Mouse (Mus musculus): ENCODE data around the gene Fgf15. TPM values are rescaled to one million over a fixed set of nuclear protein-coding genes. Genes with fewer than 3 reads are reported as not detected.
"Not testable (repeated sequence)": the region's sequence is repeated elsewhere in the genome, so short reads cannot be mapped to it uniquely, and the experiment has no call there.

The Fgf15 gene
- polyA plus RNA-seq, 1 experiment from 2014 or later = not detected

GRCm38 (mm10) chr7:144863196-144863595 lies 33.1 kb upstream of the Fgf15 start:
- H3K4me1 ChIP-seq (replicated peaks) = no peaks in the 10 kb centered on the region
- whole genome bisulfite sequencing (ENCODE audit: insufficient replicate concordance) = 6% methylated on average over 11 of the region's 11 CpGs
- no peak for ATAC-seq (ENCODE audit: insufficient read depth)
- H3K9me3 ChIP-seq (replicated peaks) = no peaks in the 10 kb centered on the region
- H3K9ac ChIP-seq = no peak overlapping the region
- H3K36me3 ChIP-seq (replicated peaks) = no peaks in the 10 kb centered on the region
- no peak overlapping the region for H3K4me2 ChIP-seq
- H3K27me3 ChIP-seq = peaks cover 94% of the 10 kb centered on the region
- no peak overlapping the region for H3K27ac ChIP-seq (replicated peaks)
- no peak overlapping the region for H3K4me3 ChIP-seq (replicated peaks)

GRCm38 (mm10) chr7:144864160-144864670 lies 32.1 kb upstream of the Fgf15 start:
- 49% methylated on average over 3 of the region's 3 CpGs for WGBS (ENCODE audit: insufficient replicate concordance)
- Histone ChIP-seq H3K27me3 (peaks cover 89% of the 10 kb centered on the region), H3K36me3 (replicated peaks) (no peaks in the 10 kb centered on the region), H3K27ac (replicated peaks) (no peak overlapping the region), H3K9me3 (replicated peaks) (no peaks in the 10 kb centered on the region), H3K4me2 (no peak overlapping the region), H3K4me3 (replicated peaks) (no peak overlapping the region), H3K9ac (no peak overlapping the region), H3K4me1 (replicated peaks) (no peaks in the 10 kb centered on the region)
- ATAC-seq (ENCODE audit: insufficient read depth) = no peak

GRCm38 (mm10) chr7:144867161-144867560 lies 29.2 kb upstream of the Fgf15 start:
- H3K9me3 ChIP-seq (replicated peaks) = no peaks in the 10 kb centered on the region
- no peak overlapping the region for H3K4me3 ChIP-seq (replicated peaks)
- H3K27ac ChIP-seq (replicated peaks) = no peak overlapping the region
- 44% methylated on average over 4 of the region's 4 CpGs for WGBS (ENCODE audit: insufficient replicate concordance)
- peaks cover 65% of the 10 kb centered on the region for H3K27me3 ChIP-seq
- no peak overlapping the region for H3K4me2 ChIP-seq
- no peak for ATAC-seq (ENCODE audit: insufficient read depth)
- no peaks in the 10 kb centered on the region for H3K4me1 ChIP-seq (replicated peaks)
- no peak overlapping the region for H3K9ac ChIP-seq
- no peaks in the 10 kb centered on the region for H3K36me3 ChIP-seq (replicated peaks)

- H3K36me3 ChIP-seq (replicated peaks) = no peaks in the 10 kb centered on the region
- H3K27ac ChIP-seq (replicated peaks) = no peak overlapping the region
- no peak overlapping the region for H3K9ac ChIP-seq
- H3K4me2 ChIP-seq = no peak overlapping the region
- no peaks in the 10 kb centered on the region for H3K9me3 ChIP-seq (replicated peaks)
- no peak for ATAC-seq (ENCODE audit: insufficient read depth)
- 62% methylated on average over 8 of the region's 8 CpGs for WGBS (ENCODE audit: insufficient replicate concordance)
- peaks cover 61% of the 10 kb centered on the region for H3K27me3 ChIP-seq
- H3K4me1 ChIP-seq (replicated peaks) = no peaks in the 10 kb centered on the region
- H3K4me3 ChIP-seq (replicated peaks) = no peak overlapping the region
Measured at GRCm38 (mm10) chr7:144867602-144868001, 28.7 kb upstream of the Fgf15 start.

- no peaks in the 10 kb centered on the region for H3K4me1 ChIP-seq (replicated peaks)
- peaks cover 32% of the 10 kb centered on the region for H3K27me3 ChIP-seq
- H3K4me2 ChIP-seq = no peak overlapping the region
- H3K4me3 ChIP-seq (replicated peaks) = no peak overlapping the region
- no peaks in the 10 kb centered on the region for H3K36me3 ChIP-seq (replicated peaks)
- no peak overlapping the region for H3K9ac ChIP-seq
- 34% methylated on average over 4 of the region's 4 CpGs for WGBS (ENCODE audit: insufficient replicate concordance)
- no peak for ATAC-seq (ENCODE audit: insufficient read depth)
- H3K27ac ChIP-seq (replicated peaks) = no peak overlapping the region
- no peaks in the 10 kb centered on the region for H3K9me3 ChIP-seq (replicated peaks)
Measured at GRCm38 (mm10) chr7:144872420-144872819, 23.9 kb upstream of the Fgf15 start.

- no peak overlapping the region for H3K9ac ChIP-seq
- no peak for ATAC-seq (ENCODE audit: insufficient read depth)
- H3K4me2 ChIP-seq = no peak overlapping the region
- no peaks in the 10 kb centered on the region for H3K9me3 ChIP-seq (replicated peaks)
- peaks cover 28% of the 10 kb centered on the region for H3K27me3 ChIP-seq
- no peaks in the 10 kb centered on the region for H3K36me3 ChIP-seq (replicated peaks)
- WGBS (ENCODE audit: insufficient replicate concordance) = 63% methylated on average over 4 of the region's 4 CpGs
- H3K27ac ChIP-seq (replicated peaks) = no peak overlapping the region
- no peaks in the 10 kb centered on the region for H3K4me1 ChIP-seq (replicated peaks)
- no peak overlapping the region for H3K4me3 ChIP-seq (replicated peaks)
Measured at GRCm38 (mm10) chr7:144873160-144873559, 23.2 kb upstream of the Fgf15 start.

- no peak for ATAC-seq (ENCODE audit: insufficient read depth)
- H3K27me3 ChIP-seq = peaks cover 28% of the 10 kb centered on the region
- H3K36me3 ChIP-seq (replicated peaks) = no peaks in the 10 kb centered on the region
- no peak overlapping the region for H3K4me2 ChIP-seq
- H3K4me1 ChIP-seq (replicated peaks) = no peaks in the 10 kb centered on the region
- H3K9ac ChIP-seq = no peak overlapping the region
- 58% methylated on average over 4 of the region's 4 CpGs for WGBS (ENCODE audit: insufficient replicate concordance)
- no peaks in the 10 kb centered on the region for H3K9me3 ChIP-seq (replicated peaks)
- no peak overlapping the region for H3K27ac ChIP-seq (replicated peaks)
- H3K4me3 ChIP-seq (replicated peaks) = no peak overlapping the region
Measured at GRCm38 (mm10) chr7:144874226-144874625, 22.1 kb upstream of the Fgf15 start.

GRCm38 (mm10) chr7:144878401-144878800 lies 17.9 kb upstream of the Fgf15 start:
- Histone ChIP-seq H3K4me3 (replicated peaks) (no peak overlapping the region), H3K27ac (replicated peaks) (no peak overlapping the region), H3K27me3 (peaks cover 22% of the 10 kb centered on the region), H3K36me3 (replicated peaks) (no peaks in the 10 kb centered on the region), H3K9ac (no peak overlapping the region), H3K9me3 (replicated peaks) (no peaks in the 10 kb centered on the region), H3K4me1 (replicated peaks) (no peaks in the 10 kb centered on the region), H3K4me2 (no peak overlapping the region)
- no peak for ATAC-seq (ENCODE audit: insufficient read depth)
- WGBS (ENCODE audit: insufficient replicate concordance) = 81% methylated on average over 1 of the region's 1 CpGs

GRCm38 (mm10) chr7:144883106-144883505 lies 13.2 kb upstream of the Fgf15 start:
- Histone ChIP-seq H3K4me1 (replicated peaks) (no peaks in the 10 kb centered on the region), H3K4me2 (no peak overlapping the region), H3K36me3 (replicated peaks) (no peaks in the 10 kb centered on the region), H3K4me3 (replicated peaks) (no peak overlapping the region), H3K27me3 (peaks cover 7% of the 10 kb centered on the region), H3K9me3 (replicated peaks) (no peaks in the 10 kb centered on the region), H3K27ac (replicated peaks) (no peak overlapping the region), H3K9ac (no peak overlapping the region)
- 43% methylated on average over 2 of the region's 2 CpGs for WGBS (ENCODE audit: insufficient replicate concordance)
- ATAC-seq (ENCODE audit: insufficient read depth) = no peak

- peaks cover 42% of the 10 kb centered on the region for H3K27me3 ChIP-seq
- H3K9ac ChIP-seq = no peak overlapping the region
- 49% methylated on average over 2 of the region's 2 CpGs for WGBS (ENCODE audit: insufficient replicate concordance)
- no peaks in the 10 kb centered on the region for H3K9me3 ChIP-seq (replicated peaks)
- no peak overlapping the region for H3K27ac ChIP-seq (replicated peaks)
- no peak for ATAC-seq (ENCODE audit: insufficient read depth)
- H3K4me2 ChIP-seq = no peak overlapping the region
- no peaks in the 10 kb centered on the region for H3K4me1 ChIP-seq (replicated peaks)
- no peaks in the 10 kb centered on the region for H3K36me3 ChIP-seq (replicated peaks)
- no peak overlapping the region for H3K4me3 ChIP-seq (replicated peaks)
Measured at GRCm38 (mm10) chr7:144887672-144888071, 8.7 kb upstream of the Fgf15 start.

GRCm38 (mm10) chr7:144888564-144889299 lies 7.6 kb upstream of the Fgf15 start:
- H3K27me3 ChIP-seq = peaks cover 51% of the 10 kb centered on the region
- no peak overlapping the region for H3K27ac ChIP-seq (replicated peaks)
- H3K36me3 ChIP-seq (replicated peaks) = no peaks in the 10 kb centered on the region
- H3K4me2 ChIP-seq = no peak overlapping the region
- H3K9ac ChIP-seq = no peak overlapping the region
- no peak for ATAC-seq (ENCODE audit: insufficient read depth)
- no peaks in the 10 kb centered on the region for H3K9me3 ChIP-seq (replicated peaks)
- WGBS (ENCODE audit: insufficient replicate concordance) = 14% methylated on average over 18 of the region's 18 CpGs
- no peaks in the 10 kb centered on the region for H3K4me1 ChIP-seq (replicated peaks)
- H3K4me3 ChIP-seq (replicated peaks) = no peak overlapping the region

GRCm38 (mm10) chr7:144890661-144891060 lies 5.7 kb upstream of the Fgf15 start:
- peaks cover 69% of the 10 kb centered on the region for H3K27me3 ChIP-seq
- 60% methylated on average over 1 of the region's 1 CpGs for WGBS (ENCODE audit: insufficient replicate concordance)
- not testable (repeated sequence) for H3K9ac ChIP-seq; H3K4me1 ChIP-seq (replicated peaks); H3K36me3 ChIP-seq (replicated peaks); ATAC-seq (ENCODE audit: insufficient read depth); H3K4me3 ChIP-seq (replicated peaks); H3K27ac ChIP-seq (replicated peaks); H3K4me2 ChIP-seq; H3K9me3 ChIP-seq (replicated peaks)
